Mouse (Mus musculus): Measurements from ENCODE around the gene Iqcf4. TPM values are rescaled to one million over a fixed set of nuclear protein-coding genes. Genes with fewer than 3 reads are reported as not detected.
"Not testable (repeated sequence)": the region's sequence is repeated elsewhere in the genome, so short reads cannot be mapped to it uniquely, and the experiment has no call there.

The Iqcf4 gene
- total RNA-seq (2015; ENCODE audit: low replicate concordance) (not detected in 2 replicates), total RNA-seq (2017; ENCODE audit: low replicate concordance) (not detected in 2 replicates)

GRCm38 (mm10) chr9:106570896-106571295 lies at the start of gene Iqcf4:
Iqcf4 (minus strand) TSS chr9:106570996.
- no peak for ATAC-seq (replicated peaks; ENCODE audit: low FRiP score, poor library complexity, severe bottlenecking)

DNA sequence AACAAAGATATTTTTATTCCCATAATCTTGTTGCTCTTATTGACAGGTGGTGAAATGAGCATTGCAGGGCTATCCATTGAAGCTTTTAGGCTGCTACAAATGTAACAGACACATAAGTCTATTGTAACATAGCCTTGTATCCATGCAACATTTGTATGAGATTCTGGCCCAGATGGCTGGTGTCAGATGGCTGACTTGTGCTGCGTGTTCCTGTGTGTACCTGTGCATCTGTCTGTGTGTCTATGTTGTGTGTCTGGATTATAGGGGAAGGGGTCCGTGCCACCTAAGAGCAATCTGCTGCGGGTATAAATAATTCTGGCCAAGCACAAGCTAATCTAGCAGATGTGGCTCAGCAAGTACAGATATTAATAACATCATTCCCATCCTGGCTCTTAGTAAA lies 46.7 kb upstream of the Iqcf4 start:
- ATAC-seq (replicated peaks; ENCODE audit: low FRiP score, poor library complexity, severe bottlenecking), result no peak

DNA sequence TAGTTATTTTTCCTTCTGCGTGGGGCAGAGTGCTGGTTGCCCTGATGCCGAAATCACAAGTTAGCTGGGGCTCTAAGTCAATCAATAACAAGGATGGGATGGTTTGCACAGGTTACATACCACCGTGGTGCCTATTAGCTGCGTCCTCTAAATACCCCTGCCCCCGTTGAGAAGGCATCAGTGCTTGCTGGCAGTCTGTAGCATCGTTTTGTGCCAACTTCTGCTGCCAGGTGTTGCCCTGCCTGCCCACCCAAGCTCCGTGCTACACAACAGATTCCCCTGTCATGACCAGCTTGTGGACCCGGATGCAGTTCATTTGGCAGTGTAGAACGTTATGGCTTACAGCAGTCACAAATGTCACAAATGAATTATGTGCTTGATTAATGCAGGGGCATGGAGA lies 45.5 kb upstream of the Iqcf4 start:
- no peak for ATAC-seq (replicated peaks; ENCODE audit: low FRiP score, poor library complexity, severe bottlenecking)

DNA sequence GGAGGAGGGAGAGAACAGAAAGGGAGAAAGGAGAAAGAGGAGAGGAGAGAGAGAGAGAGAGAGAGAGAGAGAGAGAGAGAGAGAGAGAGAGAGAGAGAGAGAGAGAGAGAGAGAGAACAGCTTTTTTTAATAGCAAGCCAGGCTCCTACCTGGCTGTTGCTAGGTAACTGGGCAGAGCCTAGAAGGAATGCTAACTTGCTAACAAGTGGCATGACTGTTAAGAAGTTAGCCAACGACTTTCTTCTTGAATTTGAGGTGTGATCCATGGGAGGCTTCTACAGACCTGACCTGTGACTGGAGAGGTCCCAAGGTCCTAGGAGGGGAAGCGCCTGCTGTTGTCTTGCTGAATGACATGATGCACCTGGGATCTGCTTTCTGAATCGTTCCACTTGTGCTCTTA lies 43.8 kb upstream of the Iqcf4 start:
- no peak for ATAC-seq (replicated peaks; ENCODE audit: low FRiP score, poor library complexity, severe bottlenecking)

- no peak for ATAC-seq (replicated peaks; ENCODE audit: low FRiP score, poor library complexity, severe bottlenecking)
Observed at GRCm38 (mm10) chr9:106613951-106614350, 43.2 kb upstream of the Iqcf4 start.

GRCm38 (mm10) chr9:106610727-106611126 lies 39.9 kb upstream of the Iqcf4 start:
- no peak for ATAC-seq (replicated peaks; ENCODE audit: low FRiP score, poor library complexity, severe bottlenecking)

DNA sequence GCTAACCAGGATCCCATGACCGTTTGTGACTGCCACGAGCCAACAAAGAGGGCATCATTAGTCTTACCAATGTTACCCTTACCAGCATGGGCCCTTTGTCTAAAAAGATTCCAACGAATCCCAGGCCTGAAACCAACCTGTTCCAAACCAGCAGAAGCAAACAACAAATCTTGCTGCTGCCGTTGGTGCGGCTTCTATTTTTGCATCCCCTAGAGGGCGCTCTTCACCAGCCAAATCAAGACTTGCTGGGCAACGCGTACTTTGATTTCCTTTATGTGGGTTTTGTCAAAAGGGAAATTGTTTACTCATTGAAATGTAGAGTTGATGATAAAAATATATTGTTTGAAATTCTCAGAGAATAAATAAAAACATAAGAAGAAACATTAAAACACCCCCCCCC lies 29.8 kb upstream of the Iqcf4 start:
- no peak for ATAC-seq (replicated peaks; ENCODE audit: low FRiP score, poor library complexity, severe bottlenecking)

DNA sequence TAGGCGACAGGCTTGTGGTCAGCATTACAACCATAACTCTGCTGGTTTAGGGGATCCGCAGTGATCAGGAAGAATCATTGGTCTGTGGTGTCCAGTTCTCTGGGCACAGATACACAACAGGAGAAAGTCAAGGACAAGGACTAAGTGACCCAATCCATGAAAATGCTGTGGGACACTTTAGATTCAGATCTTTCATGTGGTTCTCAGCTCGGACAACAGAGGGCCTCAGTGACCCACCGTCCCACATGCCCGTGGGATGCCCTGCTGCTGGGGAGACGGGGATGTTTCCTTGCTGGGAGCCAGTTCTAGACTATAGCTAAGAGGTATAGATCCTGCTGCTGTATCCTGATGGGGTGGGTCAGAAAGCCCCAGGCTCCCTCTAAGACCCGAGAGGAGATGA lies 27.7 kb upstream of the Iqcf4 start:
- no peak for ATAC-seq (replicated peaks; ENCODE audit: low FRiP score, poor library complexity, severe bottlenecking)

DNA sequence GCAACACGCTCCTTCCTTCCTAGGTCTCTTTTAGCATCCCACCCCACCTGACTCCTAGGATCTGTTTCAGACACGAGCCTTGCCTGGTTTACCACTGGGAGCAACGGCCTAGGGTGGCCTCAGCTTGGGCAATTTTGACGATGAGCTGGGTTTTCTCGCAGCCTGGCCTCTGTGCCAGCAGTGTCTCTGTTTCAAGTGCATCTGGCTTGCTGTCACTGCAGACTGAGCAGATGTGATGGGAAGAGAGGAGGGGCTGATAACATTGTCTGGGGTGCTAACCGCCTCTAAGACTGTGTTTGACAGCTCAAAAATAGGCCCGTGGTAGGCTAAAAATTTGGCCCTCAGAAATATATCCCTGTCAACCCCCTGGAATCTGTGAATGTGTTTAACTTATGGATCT lies 25.0 kb upstream of the Iqcf4 start:
- no peak for ATAC-seq (replicated peaks; ENCODE audit: low FRiP score, poor library complexity, severe bottlenecking)

GRCm38 (mm10) chr9:106595402-106595801 lies 24.6 kb upstream of the Iqcf4 start:
- not testable (repeated sequence) for ATAC-seq (replicated peaks; ENCODE audit: low FRiP score, poor library complexity, severe bottlenecking)

- no peak for ATAC-seq (replicated peaks; ENCODE audit: low FRiP score, poor library complexity, severe bottlenecking)
Observed at GRCm38 (mm10) chr9:106592158-106592557, 21.4 kb upstream of the Iqcf4 start.

- ATAC-seq (replicated peaks; ENCODE audit: low FRiP score, poor library complexity, severe bottlenecking), result no peak
Observed at GRCm38 (mm10) chr9:106582552-106582951, 11.8 kb upstream of the Iqcf4 start.

DNA sequence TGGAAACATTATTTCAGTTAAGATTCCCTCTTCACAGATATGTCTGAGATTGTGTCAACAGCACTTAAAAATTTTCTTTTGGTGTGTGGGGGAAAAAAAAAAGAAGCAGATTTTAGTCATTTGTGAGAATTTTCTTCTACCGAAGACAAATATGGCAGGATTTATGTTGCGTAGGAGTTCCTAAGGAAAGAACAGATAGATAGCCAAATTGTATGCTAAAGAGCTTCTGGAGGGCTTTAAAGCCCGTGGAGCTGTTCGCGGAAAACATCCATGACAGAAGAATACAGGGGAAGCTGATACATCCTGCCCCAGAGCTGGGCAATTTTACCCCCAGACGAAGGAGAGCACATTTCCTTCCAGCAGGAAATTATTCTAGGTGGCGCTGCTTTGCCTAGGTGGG lies 9.2 kb upstream of the Iqcf4 start:
- no peak for ATAC-seq (replicated peaks; ENCODE audit: low FRiP score, poor library complexity, severe bottlenecking)

DNA sequence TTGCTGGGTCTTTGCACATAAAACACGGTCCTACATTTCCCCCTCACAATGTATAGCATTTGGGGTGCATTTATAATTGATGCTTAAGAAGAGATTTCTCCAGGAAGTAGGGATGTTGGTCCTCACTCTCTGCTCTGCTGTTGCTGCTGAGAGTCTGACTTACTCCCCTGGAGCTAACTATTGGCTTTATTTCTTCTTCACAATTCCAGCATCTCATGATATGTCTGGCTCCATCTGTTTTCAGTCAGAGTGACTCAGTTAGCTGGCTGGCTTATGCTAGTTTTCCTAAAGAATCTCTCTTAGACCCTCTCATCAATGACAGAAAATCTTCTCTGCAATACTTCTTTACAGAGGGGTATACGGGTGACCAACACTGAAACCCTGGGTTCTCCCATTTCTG lies 5.3 kb upstream of the Iqcf4 start:
- ATAC-seq (replicated peaks; ENCODE audit: low FRiP score, poor library complexity, severe bottlenecking), result no peak

DNA sequence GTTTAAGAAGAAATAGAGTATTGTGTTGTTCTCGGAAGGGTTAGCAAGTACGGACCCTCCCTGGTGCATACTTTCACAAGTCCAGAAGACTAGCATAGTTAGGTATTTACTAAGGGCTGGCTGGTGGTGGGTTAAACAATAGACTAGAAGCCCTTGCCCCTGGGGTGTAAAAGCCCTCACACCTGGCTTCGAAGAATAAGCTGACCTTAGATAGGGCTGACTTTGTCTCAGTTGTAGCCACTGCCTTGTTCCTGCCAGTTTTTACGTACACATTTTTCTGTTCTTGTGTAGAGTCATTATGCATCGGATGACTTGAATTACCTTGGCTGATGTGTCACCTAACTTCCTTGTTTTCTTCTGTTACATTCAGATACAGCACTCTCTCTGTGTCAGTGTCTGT lies 2.6 kb upstream of the Iqcf4 start:
- ATAC-seq (replicated peaks; ENCODE audit: low FRiP score, poor library complexity, severe bottlenecking), result no peak

DNA sequence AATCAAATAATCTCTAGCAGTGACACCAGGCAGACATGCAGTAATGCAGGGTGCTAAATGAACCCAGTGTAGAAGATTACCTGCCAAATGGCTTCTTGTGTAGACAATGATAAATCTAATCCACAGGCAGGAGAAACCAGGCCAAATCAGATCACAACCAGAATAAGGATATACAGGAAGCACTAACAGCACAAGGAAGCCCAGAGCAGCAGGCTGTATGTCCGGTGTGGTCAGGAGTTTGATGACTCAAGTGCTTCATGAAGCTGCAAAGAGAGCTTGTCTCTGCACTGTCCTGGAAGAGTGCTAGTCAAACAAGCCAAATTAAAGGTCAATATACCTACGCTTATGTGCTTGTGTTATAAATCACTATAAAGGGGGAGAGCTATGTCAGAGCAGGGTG lies 1.4 kb upstream of the Iqcf4 start:
- ATAC-seq (replicated peaks; ENCODE audit: low FRiP score, poor library complexity, severe bottlenecking), result no peak

DNA sequence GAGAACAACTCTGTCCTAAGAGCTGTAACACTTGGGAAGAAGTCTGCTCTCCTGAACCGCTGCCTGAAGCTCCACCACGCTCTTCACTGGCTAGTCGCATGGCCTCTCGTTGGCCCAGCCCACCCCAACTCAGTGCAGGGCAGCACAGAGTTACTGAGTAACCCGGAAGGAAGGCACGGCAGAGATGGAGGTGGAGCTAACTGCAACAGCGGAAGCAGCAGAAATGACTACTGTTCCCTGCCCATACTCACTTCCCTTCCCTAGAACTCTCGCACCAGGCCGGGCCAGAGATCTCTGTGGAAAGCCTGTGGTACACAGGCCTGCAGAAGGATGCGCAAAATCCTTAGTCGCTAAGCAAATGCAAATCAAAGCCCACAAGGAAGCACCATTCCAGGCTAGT lies 4.4 kb downstream of the Iqcf4 start:
- no peak for ATAC-seq (replicated peaks; ENCODE audit: low FRiP score, poor library complexity, severe bottlenecking)

DNA sequence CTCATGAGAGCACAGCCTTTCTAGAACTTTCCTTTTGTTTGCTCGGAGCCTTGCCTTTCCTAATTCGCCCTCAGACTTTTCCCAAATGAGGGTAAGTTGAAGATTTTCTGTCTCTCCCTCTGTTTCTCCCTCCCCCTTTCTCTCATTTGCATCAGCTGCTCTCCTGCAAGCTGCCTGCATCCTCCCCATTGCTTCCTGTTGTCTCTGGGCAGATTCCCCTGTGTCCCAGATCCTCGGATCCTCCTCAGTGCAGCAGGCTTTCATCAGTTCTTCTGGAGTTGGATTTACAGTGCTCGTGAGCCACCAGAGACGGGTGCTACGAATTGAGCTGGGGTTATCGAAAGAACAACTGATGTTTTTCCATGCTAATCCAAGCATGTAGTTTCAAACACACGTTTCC lies 6.8 kb downstream of the Iqcf4 start:
- no peak for ATAC-seq (replicated peaks; ENCODE audit: low FRiP score, poor library complexity, severe bottlenecking)

DNA sequence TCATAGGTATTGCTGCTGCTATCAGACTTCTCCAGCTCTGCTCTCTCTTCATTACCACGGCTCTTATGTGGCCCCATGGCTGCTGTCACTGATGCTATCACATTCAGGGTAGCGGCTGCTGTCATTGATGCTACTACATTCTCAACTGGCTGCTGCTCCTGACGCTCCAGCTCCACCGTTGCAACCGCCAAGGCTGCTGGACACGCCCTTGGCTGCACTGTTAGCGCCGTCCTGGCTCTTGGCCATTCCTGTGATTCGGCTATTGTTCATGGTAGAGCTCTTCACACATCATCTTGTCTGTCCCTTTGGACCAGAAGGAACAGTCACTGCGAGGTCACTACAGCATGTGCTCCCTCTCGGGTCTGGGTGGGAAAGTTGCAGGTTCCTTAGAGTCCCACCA lies 8.5 kb downstream of the Iqcf4 start:
- no peak for ATAC-seq (replicated peaks; ENCODE audit: low FRiP score, poor library complexity, severe bottlenecking)

GRCm38 (mm10) chr9:106561531-106561930 lies 9.3 kb downstream of the Iqcf4 start, which contains the start of gene Iqcf3:
Iqcf3 (minus strand) TSS chr9:106561631.
- no peak for ATAC-seq (replicated peaks; ENCODE audit: low FRiP score, poor library complexity, severe bottlenecking)

- no peak for ATAC-seq (replicated peaks; ENCODE audit: low FRiP score, poor library complexity, severe bottlenecking)
Observed at GRCm38 (mm10) chr9:106534975-106535374, 35.8 kb downstream of the Iqcf4 start.

- ATAC-seq (replicated peaks; ENCODE audit: low FRiP score, poor library complexity, severe bottlenecking), result no peak
Observed at GRCm38 (mm10) chr9:106534296-106534695, 36.5 kb downstream of the Iqcf4 start.

- ATAC-seq (replicated peaks; ENCODE audit: low FRiP score, poor library complexity, severe bottlenecking), result peak; percentile 82
Observed at GRCm38 (mm10) chr9:106531833-106532232, 39.0 kb downstream of the Iqcf4 start.
